Mouse (Mus musculus): ENCODE results near the gene Cep152.

Gene Cep152

GRCm38 (mm10) chr2:125626536-125626935 lies 1.6 kb upstream of the Cep152 start:
- no peak for DNase-seq (ENCODE audit: low spot score)

- DNase-seq (ENCODE audit: low spot score): peak; percentile 43
These were observed 707 bp downstream of the Cep152 start for GRCm38 (mm10) chr2:125624127-125624685.

GRCm38 (mm10) chr2:125623211-125623610 lies 1.7 kb downstream of the Cep152 start:
- no peak for DNase-seq (ENCODE audit: low spot score)

- peak; percentile 75 for DNase-seq (ENCODE audit: low spot score)
These were observed 4.6 kb downstream of the Cep152 start for GRCm38 (mm10) chr2:125620213-125620907.

- no peak for DNase-seq (ENCODE audit: low spot score)
These were observed 9.0 kb downstream of the Cep152 start for GRCm38 (mm10) chr2:125615858-125616424.

- no peak for DNase-seq (ENCODE audit: low spot score)
These were observed 9.5 kb downstream of the Cep152 start for GRCm38 (mm10) chr2:125615440-125615839.

DNA sequence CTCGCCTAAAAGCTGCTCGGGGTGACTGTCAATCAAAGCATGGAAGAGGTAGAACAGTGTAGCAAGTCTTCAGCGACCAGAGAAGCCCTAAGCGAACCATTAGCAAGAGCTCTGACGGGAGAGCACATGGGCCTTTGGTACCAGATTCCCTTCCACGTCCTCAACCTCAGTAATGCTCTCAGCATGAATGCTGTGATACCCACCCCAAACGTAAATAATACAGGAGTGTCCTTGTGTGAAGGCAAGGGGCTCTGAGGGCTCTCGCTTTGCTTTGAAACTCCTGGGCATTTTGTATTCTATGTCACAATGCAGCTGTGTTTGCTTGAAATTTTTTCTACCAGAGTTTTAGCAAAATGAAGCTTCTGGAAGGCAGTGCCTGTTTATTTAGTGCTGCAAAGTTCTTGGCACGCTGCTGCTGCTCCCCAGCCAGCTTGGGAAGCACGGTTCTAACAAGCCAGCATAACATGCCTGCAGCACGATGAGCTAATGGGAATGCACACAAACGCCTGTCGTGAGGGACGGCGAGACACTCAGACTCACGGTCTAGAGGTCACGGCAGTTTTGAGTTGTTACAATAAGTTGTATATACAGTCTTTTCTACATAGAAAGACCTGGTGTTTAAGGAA lies 18.6 kb downstream of the Cep152 start:
- DNase-seq (ENCODE audit: low spot score): no peak

DNA sequence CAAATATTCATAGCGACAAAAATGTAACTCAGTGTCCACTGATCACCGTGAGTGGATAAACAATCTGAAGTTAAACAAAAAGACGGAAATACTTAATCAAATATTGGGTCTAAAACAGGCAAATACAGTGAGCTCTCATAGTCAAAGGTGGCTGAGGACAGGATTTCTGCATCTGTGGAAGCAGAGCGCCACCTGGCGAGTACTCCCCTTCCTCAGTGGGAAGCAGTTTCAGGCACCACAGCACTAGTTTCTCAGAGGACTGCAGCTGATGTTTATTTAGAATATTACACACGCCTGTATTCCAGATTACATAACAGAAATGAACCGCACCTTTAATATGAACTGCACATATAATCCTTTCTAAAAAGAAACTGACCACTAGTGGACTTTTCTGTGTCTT lies 20.3 kb downstream of the Cep152 start:
- peak; percentile 64 for DNase-seq (ENCODE audit: low spot score)

GRCm38 (mm10) chr2:125602970-125603369 lies 21.9 kb downstream of the Cep152 start:
- DNase-seq (ENCODE audit: low spot score): no peak

GRCm38 (mm10) chr2:125598958-125599357 lies 26.0 kb downstream of the Cep152 start:
- no peak for DNase-seq (ENCODE audit: low spot score)

DNA sequence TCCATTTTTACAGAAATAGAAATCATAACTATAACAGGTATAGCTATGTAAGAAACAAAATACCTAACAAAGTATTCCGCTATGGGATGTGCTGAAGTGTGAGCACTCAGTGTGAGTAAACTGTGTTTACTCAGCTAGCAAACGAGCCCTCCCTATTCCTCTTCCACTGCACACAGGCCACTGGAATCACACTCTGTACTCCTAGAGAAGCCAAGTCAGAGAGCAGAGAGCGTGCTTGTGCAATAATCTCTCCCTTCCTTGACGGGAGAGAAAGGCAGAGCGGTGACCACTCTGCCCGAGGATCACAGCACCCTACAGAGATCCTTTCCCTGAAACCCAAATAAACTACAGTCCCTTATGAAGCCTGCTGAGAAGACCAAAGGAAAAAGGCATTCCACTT lies 26.7 kb downstream of the Cep152 start:
- no peak for DNase-seq (ENCODE audit: low spot score)

DNA sequence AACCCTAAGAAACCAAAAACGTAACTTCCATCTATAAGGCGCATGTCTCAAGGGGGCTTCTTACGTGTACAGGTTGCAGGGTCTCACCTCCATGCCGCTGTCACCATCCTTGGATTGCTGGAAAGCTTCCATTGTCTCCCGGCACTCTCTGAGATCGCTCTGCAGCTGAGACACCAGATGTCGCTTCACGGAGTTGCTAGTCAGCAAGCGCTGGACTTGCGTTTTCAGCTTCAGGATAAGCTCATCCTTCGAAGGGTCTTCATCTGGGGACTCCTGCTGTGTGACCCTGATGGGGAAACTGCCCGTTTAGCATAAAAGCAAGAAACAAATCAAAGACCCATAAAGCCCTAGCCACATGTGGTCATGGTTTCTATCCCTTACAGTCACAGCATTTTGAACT lies 30.1 kb downstream of the Cep152 start:
- DNase-seq (ENCODE audit: low spot score): no peak

DNA sequence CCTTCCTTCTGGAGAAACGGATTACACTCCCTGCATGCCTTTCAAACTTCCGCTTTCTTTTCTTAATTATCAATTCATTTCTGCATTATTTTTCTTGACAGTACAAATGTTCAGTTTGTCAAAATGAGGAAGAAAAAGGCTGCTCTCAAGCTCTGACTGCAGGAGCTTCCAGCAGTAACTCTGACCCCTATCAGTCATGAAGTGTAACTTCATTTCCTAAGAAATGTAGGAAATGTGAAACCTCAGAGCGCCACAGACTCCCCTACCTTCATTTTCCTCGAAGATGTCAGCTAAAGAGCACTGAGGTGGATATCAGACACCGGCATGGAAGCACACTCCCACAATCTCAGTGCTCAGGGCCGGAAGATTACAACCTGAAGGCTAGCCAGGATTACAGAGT lies 30.8 kb downstream of the Cep152 start:
- no peak for DNase-seq (ENCODE audit: low spot score)

GRCm38 (mm10) chr2:125591895-125592294 lies 33.0 kb downstream of the Cep152 start:
- DNase-seq (ENCODE audit: low spot score): no peak

- DNase-seq (ENCODE audit: low spot score): no peak
These were observed 35.6 kb downstream of the Cep152 start for GRCm38 (mm10) chr2:125589287-125589686.

DNA sequence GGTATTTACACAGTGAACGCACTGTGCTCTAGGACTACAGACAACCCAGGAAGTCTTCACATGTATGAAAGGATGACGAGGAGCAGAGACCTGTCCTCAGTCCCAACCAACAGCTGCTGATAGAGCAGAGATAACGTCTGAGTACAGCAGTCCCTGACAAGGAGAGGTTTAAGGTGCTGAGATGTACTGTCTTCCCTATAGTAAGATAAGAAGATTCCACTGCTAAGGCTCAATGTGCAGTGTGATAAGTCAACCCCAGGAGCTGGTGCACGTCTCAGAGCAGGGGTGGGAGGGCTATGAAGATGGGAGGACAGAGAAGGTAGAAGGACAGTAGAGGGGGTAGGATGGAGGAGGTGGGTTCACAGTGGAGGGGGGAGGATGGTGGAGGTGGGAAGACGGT lies 43.8 kb downstream of the Cep152 start:
- DNase-seq (ENCODE audit: low spot score): no peak

- DNase-seq (ENCODE audit: low spot score): no peak
These were observed 47.2 kb downstream of the Cep152 start for GRCm38 (mm10) chr2:125577670-125578069.

GRCm38 (mm10) chr2:125576498-125576897 lies 48.4 kb downstream of the Cep152 start:
- DNase-seq (ENCODE audit: low spot score): no peak

DNA sequence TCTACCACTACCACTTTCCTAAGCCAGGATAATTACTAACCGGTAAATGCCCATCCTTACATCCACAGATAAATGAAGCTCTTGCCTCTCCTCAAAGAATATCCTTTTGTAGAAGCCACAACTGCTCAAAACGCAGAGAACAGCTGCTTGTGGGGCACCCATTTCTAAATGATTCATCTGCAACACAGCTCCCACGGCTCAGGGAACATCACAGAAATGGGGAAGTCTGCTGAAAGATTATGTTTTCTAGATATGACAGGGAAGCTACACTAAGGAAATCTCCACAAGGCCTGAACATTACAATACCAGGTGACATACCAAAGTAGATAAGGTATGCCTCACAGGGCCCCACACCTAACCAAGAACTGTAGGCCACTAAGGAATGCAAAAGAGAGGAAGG lies 49.1 kb downstream of the Cep152 start:
- no peak for DNase-seq (ENCODE audit: low spot score)

- no peak for DNase-seq (ENCODE audit: low spot score)
These were observed 61.0 kb downstream of the Cep152 start for GRCm38 (mm10) chr2:125563884-125564283.

DNA sequence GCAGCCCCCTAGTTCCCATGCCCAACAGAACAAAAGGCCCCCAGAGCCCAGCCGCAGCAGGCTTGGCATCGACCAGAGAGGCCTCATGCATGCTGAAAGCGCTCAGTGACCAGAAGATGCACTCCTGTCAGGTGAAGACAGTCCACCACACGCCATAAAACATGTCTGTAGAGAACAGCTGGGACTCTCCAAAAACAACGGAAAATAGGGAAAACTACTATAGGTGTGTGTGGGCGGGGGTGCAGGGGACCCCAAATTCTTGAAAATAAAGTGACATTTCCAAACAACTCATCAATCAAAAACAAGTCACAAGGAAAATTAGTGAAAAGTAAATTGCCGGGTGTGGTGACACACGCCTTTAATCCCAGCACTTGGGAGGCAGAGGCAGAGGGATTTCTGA lies 62.5 kb downstream of the Cep152 start:
- DNase-seq (ENCODE audit: low spot score): no peak

DNA sequence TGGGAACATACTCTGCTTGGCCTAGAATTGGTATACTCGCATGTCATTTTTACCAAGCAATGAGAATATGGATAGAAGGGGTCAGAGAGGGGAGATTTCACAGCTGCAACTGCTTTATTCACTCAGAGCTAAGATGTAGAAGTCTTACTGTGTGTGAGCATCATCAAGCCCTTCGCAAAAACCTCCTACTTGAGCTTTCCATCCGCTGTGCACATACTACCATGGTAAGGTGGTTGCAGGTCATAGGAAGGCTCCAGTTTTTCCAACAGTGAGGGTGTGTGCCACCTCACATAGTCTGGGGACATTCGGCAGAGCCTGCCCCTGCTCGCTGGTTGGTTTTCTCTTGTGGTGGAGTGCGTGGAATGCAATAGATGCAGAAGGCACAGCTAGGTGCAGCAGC lies 64.9 kb downstream of the Cep152 start:
- no peak for DNase-seq (ENCODE audit: low spot score)

Data from embryo, embryonic 10.5 days (tissue).